Mouse (Mus musculus) spleen, adult 18-20 months (tissue): Measurements from ENCODE around the gene Bricd5.

ENCODE experiments used
- DNase-seq, 2 experiments: peaks; one replicate each; pipeline ENCODE4 v3.0.0; 2022; ENCODE audit warnings: mixed read lengths in 2 of 2

Bricd5 gene

DNA sequence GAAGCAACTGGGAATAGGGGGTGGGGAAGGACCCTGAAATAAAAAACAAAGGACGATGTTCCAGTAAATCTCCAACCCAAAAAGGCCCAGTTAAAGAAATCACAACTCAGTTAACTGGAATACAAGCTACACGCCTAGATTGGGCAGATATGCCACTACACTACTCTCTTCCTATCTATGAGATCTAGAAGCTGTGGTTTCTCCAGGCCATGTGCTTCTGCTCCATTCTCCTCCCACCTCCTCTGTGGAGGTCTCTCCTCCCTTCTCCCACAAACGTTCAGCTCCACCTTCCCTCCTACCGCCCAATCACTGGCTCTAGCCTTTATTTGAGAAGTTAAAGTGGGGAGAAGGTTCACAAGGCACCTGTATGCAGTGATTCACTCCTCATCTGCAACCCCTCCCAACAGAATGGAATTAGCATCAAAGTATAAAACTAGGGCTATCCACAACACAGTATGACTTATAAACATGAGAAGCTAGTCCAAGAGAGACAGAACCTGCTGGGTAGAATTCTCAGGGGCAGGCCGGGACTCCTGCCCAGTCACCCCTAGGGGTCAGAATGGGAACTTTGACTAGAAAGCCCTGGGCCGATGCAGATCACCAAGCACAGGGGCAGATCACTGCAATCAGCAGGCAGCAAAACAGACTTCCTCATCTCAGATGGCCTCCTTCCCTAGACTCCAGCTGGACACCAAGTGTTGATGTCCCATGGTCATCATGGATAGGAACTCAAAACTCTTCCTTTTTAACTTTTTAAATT, 10.1 kb upstream of the Bricd5 start:
- no peak for DNase-seq

DNA sequence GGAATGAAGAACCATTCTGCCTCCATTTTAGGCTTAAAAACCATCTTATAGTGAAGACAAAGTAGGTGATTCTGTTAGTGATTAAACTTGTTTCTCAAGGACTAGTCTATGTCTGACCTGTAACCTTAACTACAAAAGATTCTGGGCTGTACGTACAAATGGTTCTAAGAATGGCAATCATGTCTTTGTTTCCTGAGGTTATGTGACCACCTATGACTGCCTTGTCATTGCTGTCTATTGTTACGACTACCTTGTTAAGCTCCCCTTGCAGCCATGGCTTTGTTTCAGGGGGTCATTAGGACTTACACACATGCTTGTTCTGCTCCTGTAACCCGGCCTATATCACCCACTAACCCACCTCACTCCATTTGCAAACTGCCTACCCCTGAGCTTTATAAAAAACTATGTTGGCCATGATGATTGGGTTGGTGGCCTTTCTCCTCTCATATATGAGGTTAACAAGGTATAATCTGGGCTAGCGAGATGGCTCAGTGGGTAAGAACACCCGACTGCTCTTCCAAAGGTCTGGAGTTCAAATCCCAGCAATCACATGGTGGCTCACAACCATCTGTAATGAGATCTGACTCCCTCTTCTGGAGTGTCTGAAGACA, 4.9 kb upstream of the Bricd5 start:
- no peak for DNase-seq

DNA sequence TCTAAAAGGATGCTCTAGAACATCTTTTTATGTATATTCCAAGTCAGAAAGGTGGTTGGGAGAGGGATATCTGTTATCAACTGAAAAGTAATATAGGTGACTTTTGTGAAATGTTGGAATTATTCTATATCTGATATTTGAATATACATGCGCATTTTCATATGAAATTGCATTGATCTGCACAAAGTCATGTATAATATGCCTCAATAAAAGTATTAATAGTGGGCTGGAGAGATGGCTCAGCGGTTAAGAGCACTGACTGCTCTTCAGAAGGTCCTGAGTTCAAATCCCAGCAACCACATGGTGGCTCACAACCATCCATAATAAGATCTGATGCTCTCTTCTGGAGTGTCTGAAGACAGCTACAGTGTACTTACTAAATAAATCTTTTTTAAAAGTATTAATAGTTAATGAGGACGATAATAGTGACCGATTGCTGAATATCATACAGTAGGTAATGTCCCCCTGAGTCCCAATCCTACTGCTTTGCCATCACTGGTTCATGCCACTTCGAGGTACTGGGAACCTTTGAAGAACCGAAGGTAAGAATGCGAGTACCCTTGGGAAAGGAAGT, 4.3 kb upstream of the Bricd5 start:
- no peak for DNase-seq

DNA sequence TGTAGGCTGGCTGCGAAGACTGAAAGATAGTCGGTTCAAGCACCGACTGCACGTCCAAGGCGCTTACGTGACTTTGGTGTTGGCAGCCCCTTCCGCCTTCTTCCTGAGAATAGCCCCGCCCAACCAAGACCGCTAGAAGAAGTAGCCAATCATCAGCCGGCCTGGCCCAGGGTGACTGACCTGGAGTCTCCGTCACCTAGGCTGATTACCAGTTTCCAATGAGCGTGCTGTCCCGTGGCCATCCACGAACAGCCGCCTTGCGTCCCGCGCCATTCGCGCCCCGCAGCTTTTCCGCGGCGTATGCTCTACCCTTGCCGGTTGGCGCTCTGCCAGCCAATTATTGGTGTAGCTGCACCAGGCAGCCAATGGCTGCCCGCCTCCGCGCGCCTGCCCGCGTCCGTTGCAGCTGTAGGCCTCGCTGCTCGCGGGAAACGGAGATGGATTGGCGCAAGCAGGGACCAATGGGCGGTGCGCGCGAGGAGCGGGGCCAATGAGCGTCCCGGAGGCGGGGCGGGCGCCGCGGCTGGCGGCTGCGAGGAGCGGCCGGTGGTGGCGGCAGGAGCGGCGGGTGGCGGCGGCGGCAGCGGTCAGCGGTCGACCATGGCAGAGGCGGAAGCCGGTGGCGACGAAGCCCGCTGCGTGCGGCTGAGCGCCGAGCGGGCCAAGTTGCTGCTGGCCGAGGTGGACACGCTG, 3.6 kb upstream of the Bricd5 start, which contains the start of the genes E4f1 and Pgp:
Gene E4f1, minus strand, starts transcription at position 404 of the 693 bp plus-strand sequence.
Gene Pgp, plus strand, starts transcription at position 483 of the 693 bp plus-strand sequence.
- DNase-seq: peak; percentile 96 to 97

DNA sequence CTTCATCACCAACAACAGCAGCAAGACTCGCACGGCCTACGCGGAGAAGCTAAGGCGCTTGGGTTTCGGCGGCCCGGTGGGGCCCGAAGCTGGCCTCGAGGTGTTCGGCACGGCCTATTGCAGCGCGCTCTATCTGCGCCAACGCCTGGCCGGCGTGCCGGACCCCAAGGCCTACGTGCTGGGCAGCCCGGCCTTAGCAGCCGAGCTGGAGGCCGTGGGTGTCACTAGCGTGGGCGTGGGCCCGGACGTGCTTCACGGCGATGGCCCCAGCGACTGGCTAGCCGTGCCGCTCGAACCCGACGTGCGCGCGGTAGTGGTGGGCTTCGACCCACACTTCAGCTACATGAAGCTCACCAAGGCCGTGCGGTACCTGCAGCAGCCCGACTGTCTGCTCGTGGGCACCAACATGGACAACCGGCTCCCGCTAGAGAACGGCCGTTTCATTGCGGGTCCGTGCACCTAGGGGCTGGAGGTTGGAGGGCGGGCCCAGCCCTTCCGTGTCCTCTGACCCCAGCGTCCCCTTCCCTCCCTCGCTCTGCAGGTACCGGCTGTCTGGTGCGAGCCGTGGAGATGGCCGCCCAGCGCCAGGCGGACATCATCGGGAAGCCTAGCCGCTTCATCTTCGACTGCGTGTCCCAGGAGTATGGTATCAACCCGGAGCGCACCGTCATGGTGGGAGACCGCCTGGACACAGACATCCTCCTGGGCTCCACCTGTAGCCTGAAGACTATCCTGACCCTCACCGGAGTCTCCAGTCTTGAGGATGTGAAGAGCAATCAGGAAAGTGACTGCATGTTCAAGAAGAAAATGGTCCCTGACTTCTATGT, 2.8 kb upstream of the Bricd5 start:
- DNase-seq: peak in 1 of 2 experiments; percentile 26

DNA sequence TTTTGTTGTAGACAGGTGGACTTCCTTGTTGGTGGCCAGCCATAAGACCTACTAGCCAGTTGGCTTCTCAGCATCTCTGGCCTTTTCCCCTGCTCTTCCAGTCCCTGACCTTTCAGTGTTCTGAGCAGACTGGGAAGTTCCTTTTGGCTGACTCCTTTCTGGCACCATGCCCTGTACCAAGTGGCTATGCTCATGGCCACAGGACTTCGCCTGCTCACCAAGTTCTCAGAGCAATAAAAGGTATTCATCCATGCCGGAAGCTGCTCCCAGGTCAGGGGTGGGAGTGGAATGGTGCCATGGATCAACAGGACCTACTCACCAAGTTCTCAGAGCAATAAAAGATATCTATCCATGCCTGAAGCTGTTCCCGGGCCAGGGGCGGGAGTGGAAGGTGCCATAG, 1.2 kb upstream of the Bricd5 start:
- DNase-seq: no peak

DNA sequence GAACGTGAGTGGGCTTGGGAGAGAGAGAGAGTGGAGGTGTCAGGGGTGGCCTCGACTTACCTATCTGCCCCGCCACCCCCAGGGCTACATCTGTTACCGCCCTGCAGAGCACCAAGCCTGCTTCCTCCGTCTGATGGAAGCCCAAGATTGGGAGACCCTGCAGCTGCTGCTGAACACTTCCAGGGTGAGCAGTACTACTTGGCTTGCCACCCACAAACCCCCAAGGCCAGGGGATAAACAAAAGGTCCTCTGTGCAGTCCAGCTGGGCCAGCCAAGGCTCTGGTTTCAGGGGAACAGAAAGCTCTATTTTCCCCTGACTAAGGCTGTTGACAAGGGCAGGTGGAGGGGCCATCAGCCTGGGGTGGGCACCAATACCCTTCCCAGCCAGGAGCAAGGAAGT, 873 bp downstream of the Bricd5 start:
- no peak for DNase-seq

DNA sequence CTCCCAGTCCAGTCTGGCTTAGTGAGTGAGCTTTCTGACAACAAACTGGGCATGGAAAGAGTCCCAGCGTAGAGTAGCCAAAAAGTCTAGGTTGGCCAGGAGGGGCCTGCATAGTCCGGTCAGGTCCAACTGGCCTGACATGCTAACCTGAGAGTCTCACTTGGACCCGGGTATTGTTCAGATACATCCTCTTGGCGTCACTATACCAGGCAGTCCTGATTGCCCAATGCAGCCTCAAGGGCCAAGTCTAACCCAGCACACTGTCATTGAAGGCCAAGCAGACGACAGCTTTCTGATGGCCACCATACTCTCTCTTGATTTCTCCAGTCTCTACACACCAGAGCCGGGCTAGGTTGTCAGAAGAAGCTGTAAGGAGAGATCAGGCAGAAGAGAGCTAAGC, 1.9 kb downstream of the Bricd5 start:
- no peak for DNase-seq

DNA sequence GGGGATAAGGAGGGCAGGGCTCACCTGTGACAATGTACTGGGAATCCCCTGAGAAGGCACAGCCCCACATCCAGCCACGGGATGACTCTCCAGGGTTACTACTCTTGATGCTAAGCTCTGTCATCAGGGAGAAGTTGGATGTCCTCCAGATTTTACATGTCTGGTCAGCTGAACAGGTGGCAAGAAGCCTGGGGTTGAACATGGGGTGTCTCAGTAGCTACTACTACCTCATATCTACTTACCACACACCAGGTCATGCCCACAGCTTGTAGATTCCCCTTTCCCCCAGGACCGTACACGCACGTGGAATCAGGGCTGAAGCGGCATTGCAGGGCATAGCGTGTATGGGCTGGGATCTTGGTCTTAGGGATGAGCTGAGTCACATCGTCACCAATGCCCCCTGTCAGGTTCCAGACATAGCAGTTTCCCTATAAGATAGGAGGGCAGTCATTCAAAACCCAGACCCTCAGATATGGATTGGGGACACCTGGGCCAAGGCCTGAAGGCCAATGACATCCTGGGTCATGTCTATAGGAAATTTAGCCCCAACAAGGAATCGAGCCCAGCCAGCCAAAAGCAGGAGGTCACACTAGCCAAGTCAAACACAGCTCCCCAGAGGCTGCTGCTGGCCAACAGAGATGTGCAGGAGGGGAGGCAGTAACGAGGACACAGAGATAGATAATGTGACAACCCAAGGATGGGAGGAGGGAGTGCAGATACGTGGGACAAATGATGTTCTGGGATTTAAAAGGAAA, 2.5 kb downstream of the Bricd5 start:
- no peak for DNase-seq

DNA sequence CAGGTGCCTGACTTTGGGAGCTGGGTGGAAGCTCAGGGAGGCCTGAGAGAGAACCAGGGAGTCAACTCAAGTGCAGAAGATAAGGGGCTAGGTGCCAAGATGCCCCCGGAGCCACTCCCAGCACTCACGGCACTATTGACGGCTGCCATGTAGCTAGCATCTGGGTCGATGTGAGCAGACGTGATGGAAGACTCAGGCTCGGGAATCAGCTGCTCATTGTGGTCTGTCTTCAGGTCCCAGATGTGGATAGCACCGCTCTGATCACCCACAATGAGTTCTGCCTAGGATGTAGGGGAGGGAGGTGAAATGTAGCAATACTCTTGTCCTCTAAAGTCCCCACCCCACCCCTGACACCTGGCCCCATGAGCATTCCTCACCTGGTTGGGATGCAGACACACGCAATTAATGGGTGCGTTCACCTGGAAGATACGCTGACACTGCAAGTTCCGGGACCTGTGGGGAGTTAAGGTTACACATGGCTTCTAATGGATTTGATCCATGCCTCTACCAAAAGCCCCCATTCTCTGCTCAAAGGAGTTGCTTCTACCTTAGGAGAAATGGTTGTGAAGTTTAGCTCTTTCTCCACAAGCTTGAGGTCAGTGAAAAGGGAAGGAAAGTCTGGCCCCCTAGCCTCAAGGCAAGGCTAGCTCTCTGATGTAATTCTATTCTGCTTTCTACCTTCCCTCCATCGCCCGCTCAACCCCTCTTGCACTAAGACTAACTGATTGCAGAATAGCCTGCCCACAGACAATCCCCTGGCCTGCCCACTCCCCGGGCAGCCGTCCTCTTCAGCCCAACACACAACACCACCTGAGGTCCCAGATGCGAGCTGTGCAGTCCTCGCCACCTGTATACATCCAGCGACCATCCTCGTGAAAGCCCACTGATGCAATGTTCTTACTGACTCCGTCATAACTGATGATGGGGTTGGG, 3.6 kb downstream of the Bricd5 start:
- no peak for DNase-seq

DNA sequence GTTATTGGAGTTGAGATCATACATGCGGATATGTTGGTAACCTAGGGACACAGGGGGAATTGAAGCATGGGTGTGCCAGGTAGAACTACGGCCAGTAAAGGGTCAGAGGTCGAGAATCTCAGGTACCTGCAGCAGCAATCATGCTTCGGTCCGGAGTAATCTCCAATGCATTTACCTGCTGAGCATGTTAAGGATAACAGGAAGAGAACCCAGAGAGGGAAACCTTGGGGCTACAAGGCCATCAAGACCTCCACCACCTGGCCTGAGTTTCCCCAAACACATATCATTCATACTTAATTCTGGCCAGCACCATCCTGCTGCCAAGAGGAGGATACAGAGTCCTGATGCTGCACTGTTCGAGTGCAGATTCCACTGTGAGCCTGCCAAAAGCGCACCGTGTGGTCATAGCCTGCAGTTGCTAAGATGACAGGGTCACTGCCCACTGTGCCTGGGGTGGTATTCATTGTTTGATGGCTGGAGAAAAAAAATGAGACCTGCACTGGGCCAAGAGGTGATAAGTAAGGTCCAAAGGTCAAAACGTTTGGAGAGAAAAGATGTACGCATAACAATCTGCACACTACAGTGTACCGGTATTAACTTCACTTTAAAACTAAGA, 4.4 kb downstream of the Bricd5 start:
- DNase-seq: no peak

DNA sequence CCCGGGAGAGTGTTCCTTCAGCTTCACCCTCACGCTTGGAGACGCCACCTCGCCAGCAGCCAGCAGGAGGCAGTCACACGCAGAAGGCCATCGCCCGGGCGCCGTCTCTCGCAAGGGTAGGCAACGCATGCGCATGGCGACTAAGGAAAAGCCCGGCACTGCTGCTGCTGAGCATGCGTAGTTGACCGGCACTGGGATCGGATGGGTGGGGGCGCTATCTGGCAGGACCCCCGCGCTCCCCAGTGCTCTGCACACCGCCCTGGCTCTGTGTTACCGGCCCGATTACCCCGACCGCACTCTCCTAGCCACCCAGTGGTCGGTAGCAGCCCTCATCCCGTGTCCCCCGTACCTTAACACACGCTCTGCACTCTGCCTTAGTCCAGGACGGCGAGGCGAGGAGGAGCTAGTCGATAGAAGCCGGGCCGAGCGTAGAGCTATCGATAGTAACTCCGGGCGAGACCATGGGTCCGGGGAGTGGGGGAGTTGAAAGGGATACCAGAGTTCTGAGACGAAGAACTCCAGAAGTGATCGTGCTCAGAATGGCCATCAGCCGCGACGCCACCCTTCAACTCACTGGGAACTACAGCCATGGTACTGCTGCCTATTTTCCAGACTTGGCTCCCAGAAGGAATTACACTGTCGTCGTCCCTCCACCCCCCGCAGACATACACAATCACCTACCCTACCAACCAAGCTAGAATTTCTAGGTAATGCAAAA, 5.1 kb downstream of the Bricd5 start, which contains the start of gene Mlst8:
Gene Mlst8, minus strand, starts transcription at position 416 of the 718 bp plus-strand sequence.
- peak; percentile 93 to 96 for DNase-seq

DNA sequence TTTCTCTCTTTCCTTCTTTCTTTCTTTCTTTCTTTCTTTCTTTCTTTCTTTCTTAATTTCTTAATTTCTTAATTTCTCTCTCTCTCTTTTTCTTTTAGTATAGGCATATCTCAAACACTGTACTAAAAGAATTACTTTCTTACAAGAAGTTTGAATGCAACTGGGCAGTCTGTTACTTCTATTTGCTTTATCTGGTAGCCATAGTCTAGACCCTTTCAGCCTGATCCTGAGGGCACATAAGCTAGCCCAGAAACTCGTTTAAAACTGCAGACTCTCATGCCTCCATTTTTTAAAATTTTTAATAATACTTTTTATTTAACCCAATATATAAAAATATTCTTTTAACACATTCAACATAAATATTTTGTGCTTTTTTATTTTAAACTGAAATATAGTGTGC, 5.7 kb downstream of the Bricd5 start:
- no peak for DNase-seq

DNA sequence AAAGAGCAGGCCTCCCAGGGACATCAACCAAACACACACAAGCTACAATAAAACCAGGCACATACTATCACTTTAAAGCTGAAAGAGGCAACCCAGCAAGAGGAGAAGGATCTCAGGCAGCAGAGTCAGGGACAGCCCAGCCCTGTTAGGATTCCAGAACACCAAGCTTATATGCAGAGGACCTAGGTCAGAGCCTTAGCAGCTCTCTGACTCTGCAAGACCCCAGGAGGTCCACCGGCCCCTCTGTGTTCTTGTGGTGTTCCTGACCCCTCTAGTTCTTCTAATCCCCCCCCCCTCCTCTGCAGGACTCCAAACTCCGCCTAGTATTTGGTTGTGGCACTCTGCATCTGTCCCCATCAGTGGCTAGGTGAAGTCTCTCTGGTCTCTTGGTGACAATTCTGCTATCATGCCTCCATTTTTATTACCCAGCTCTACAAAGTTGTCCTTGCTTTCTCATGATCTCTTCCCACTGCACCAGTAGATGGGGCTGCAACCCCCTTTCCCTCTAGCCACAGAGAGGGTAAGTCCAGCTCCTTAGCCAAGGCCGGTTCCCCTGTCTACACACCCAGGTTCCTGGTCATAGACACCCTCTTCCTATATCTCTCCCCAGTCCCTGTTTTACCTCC, 6.6 kb downstream of the Bricd5 start:
- no peak for DNase-seq

DNA sequence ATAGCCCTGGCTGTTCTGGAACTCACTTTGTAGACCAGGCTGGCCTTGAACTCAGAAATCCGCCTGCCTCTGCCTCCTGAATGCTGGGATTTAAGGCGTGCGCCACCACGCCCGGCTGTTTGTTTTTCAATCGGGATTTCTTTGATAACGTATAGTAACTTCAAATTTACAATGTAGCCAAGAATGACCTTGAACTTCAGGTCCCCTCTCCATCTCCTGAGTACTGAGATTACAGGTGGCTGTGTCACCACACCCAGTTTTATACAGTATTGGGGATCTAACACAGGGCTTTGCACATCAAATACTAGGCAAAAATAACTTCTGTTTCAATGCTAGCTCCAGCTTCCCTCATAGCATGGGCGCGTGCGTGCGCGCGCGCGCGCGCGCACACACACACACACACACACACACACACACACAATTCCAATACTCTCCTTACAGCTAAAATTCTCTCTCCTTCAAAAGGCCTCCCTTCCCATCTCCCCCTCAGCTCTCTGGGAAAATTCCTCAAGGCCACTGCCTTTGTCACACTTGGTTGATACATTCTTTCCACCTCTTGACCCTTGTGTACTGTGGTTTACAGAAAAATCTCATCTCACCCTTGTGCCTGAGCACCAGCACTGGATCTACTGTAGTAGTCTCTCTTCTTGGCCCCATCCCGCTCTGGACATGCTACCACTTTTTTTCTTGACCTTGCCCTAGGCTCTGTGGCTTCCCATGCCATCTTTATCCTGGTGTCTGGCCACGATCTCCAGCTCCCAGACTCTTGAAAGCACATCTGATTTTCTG, 7.5 kb downstream of the Bricd5 start:
- no peak for DNase-seq

DNA sequence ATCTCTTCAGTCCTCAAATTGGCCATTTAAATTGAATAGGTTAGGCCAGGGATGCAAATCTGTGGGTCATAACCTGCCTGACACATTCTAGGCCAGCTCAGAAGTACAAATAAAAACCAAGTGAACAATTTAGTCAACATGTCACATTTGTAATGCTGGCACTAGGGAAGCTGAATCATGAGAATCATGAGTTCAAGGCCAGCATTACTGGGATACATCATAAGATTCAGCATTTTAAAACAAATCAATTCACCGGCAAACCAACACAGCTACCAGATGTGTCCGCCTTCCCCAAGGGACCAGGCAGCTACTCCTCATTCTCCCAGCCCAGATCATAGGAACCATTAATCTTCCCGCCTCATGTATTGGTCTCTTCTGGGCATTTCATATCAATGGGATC, 9.8 kb downstream of the Bricd5 start:
- no peak for DNase-seq

DNA sequence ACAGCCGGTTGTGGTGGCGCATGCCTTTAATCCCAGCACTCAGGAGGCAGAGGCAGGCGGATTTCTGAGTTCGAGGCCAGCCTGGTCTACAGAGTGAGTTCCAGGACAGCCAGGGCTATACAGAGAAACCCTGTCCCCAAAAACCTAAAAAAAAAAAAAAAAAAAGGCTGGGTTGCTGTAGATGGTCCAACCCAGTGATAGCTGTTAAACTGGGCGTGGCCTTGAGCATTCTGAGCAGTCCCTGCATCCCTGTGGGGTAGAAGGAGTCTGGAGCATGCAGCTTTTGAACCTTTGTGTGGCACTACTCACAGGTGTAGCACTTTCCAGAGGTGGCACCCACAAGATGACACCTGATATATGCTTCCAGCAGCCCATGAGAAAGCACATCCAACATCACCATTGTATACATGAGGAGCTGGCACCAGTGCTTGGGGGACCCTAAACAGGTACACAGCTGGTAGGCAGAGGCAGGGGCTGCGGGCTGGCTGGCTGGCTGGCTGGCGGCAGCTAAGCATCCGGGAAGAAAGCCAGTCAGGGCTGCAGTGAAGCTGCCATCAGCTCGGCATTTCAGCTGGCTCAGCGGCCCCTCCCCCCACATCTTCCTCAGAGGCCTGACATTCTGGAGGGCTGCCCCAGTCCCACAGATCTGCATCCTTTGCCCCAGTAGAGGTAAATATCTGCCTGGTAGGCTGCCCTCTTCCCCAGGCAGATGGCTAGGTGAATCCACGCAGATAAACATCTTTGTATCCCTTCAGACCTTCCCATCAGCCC, 11.6 kb downstream of the Bricd5 start:
- DNase-seq: no peak
